Mouse (Mus musculus): Measurements from ENCODE around the gene Gpa33.

The Gpa33 gene
- long read RNA-seq, experiment 1 = 0 reads
- long read RNA-seq, experiment 2 = 0 reads

- intact Hi-C loops (cut with DNase I) = no loop called here
Observed at GRCm38 (mm10) chr1:166130224-166130860, at the start of gene Gpa33. Gpa33 (plus strand) TSS chr1:166130238.

- intact Hi-C loops (cut with DNase I) = no loop called here
Observed at GRCm38 (mm10) chr1:166088446-166089170, 41.4 kb upstream of the Gpa33 start.

GRCm38 (mm10) chr1:166089337-166089736 lies 40.7 kb upstream of the Gpa33 start:
- intact Hi-C loops (cut with DNase I) = no loop called here

GRCm38 (mm10) chr1:166089739-166090138 lies 40.3 kb upstream of the Gpa33 start:
- intact Hi-C loops (cut with DNase I) = no loop called here

GRCm38 (mm10) chr1:166090306-166090705 lies 39.7 kb upstream of the Gpa33 start:
- intact Hi-C loops (cut with DNase I) = no loop called here

- intact Hi-C loops (cut with DNase I) = no loop called here
Observed at GRCm38 (mm10) chr1:166094462-166094861, 35.6 kb upstream of the Gpa33 start.

- intact Hi-C loops (cut with DNase I) = no loop called here
Observed at GRCm38 (mm10) chr1:166098120-166098519, 31.9 kb upstream of the Gpa33 start.

GRCm38 (mm10) chr1:166102920-166103608 lies 27.0 kb upstream of the Gpa33 start:
- intact Hi-C loops (cut with DNase I) = loop anchor here (1.0 kb wide), 1 partner anchor 50 kb away; no protein-coding TSS in a partner anchor

- intact Hi-C loops (cut with DNase I) = no loop called here
Observed at GRCm38 (mm10) chr1:166104858-166105257, 25.2 kb upstream of the Gpa33 start.

- intact Hi-C loops (cut with DNase I) = no loop called here
Observed at GRCm38 (mm10) chr1:166105464-166105863, 24.6 kb upstream of the Gpa33 start.

- intact Hi-C loops (cut with DNase I) = no loop called here
Observed at GRCm38 (mm10) chr1:166114986-166115385, 15.1 kb upstream of the Gpa33 start.

GRCm38 (mm10) chr1:166115719-166116118 lies 14.3 kb upstream of the Gpa33 start:
- intact Hi-C loops (cut with DNase I) = no loop called here

GRCm38 (mm10) chr1:166117866-166118639 lies 12.0 kb upstream of the Gpa33 start:
- intact Hi-C loops (cut with DNase I) = no loop called here

- intact Hi-C loops (cut with DNase I) = no loop called here
Observed at GRCm38 (mm10) chr1:166122114-166122513, 7.9 kb upstream of the Gpa33 start.

GRCm38 (mm10) chr1:166123045-166123444 lies 7.0 kb upstream of the Gpa33 start:
- intact Hi-C loops (cut with DNase I) = no loop called here

GRCm38 (mm10) chr1:166123751-166124150 lies 6.3 kb upstream of the Gpa33 start:
- intact Hi-C loops (cut with DNase I) = no loop called here

GRCm38 (mm10) chr1:166124932-166125593 lies 5.0 kb upstream of the Gpa33 start:
- intact Hi-C loops (cut with DNase I) = no loop called here

GRCm38 (mm10) chr1:166126290-166126689 lies 3.7 kb upstream of the Gpa33 start:
- intact Hi-C loops (cut with DNase I) = no loop called here

GRCm38 (mm10) chr1:166126795-166127194 lies 3.2 kb upstream of the Gpa33 start:
- intact Hi-C loops (cut with DNase I) = no loop called here

- intact Hi-C loops (cut with DNase I) = no loop called here
Observed at GRCm38 (mm10) chr1:166127719-166128118, 2.3 kb upstream of the Gpa33 start, which contains the start of gene Dusp27. Dusp27 (minus strand) TSS chr1:166127922.

GRCm38 (mm10) chr1:166128551-166128950 lies 1.5 kb upstream of the Gpa33 start:
- intact Hi-C loops (cut with DNase I) = no loop called here
